In the genomic region with DNA sequence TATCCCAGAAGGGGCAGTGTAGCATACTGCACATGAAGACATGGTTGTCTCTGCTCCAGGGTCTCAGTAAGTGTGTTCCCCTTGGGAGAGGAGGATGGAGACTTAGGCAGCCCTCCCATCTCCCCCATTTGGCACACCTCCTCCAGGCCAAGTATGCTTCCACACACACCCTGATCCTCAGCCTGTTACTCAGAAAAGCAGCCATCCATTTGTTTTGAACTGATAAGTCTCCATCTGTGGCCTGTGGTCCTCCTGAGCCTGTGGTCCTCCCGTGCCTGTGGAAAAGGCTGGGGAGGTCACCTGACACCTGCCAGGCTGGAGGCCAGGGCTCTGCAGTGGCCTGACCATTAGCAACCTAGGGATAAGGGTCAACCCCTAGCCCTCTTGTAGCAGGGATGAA, we compare ENCODE assay signal across 9 mouse cellular contexts.
A peak's percentile ranks its signal among the peaks of the same experiment; 100 is the strongest.
DNase-seq lines count a peak whose midpoint lies in the region; ATAC-seq and TF ChIP-seq lines count a peak whose summit lies in the region.
"Had no signal": no experiment of that assay in that cellular context is flagged by ENCODE, and none has a peak within 500 bp of the region (broad histone marks: within the 10 kb centered on the region; RNA-seq: fewer than 3 reads in every experiment).

No protein-coding gene starts in this region.

- no peak; the same call in 1 of the 2 replicates for ATAC-seq in forebrain, embryonic 12.5 days (ENCODE audit: low FRiP score)
- ATAC-seq in limb, embryonic 13.5 days (ENCODE audit: low FRiP score, low read depth): no peak
- ATAC-seq in neural tube, embryonic 14.5 days (ENCODE audit: low read depth): no peak

- H3K4me3 ChIP-seq in left cerebral cortex, adult 2 months: no peak overlapping the region
- H3K4me3 ChIP-seq in forebrain, embryonic 12.5 days (replicated peaks): no peak overlapping the region
- H3K4me3 ChIP-seq in limb, embryonic 13.5 days: no peak overlapping the region
- H3K4me3 ChIP-seq in neural tube, embryonic 14.5 days (ENCODE audit: low read depth, low read length): no peak overlapping the region

- H3K27ac ChIP-seq in left cerebral cortex, adult 2 months: peak overlapping the region; percentile 80
- peak overlapping the region; percentile 97 for H3K27ac ChIP-seq in forebrain, embryonic 12.5 days
- peak overlapping the region; percentile 86; the same call in 1 of the 2 replicates for H3K27ac ChIP-seq in limb, embryonic 13.5 days
- H3K27ac ChIP-seq in neural tube, embryonic 14.5 days (ENCODE audit: low read depth, low read length): peak overlapping the region; percentile 89

- peaks cover 84% of the 10 kb centered on the region for H3K4me1 ChIP-seq in forebrain, embryonic 12.5 days
- H3K4me1 ChIP-seq in limb, embryonic 13.5 days: peaks cover 79% of the 10 kb centered on the region
- peaks cover 55% of the 10 kb centered on the region for H3K4me1 ChIP-seq in neural tube, embryonic 14.5 days (ENCODE audit: control insufficient read depth, insufficient read depth, low read length)

- H3K9me3 ChIP-seq in forebrain, embryonic 12.5 days: no peaks in the 10 kb centered on the region
- H3K9me3 ChIP-seq in limb, embryonic 13.5 days: no peaks in the 10 kb centered on the region
- no peaks in the 10 kb centered on the region for H3K9me3 ChIP-seq in neural tube, embryonic 14.5 days (ENCODE audit: control insufficient read depth, low read length)

- no peak for TF ChIP-seq CTCF in left cerebral cortex, adult 2 months (IDR thresholded peaks at IDR 0.05)

- 17% methylated on average over 1 of the region's 1 CpGs for WGBS in forebrain, embryonic 12.5 days
- WGBS in limb, embryonic 13.5 days: 37% methylated on average over 1 of the region's 1 CpGs
- 53% methylated on average over 1 of the region's 1 CpGs for WGBS in neural tube, embryonic 14.5 days

- H3K9ac ChIP-seq in forebrain, embryonic 12.5 days: peak overlapping the region; percentile 1; the same call in 1 of the 2 replicates
- no peak overlapping the region for H3K9ac ChIP-seq in limb, embryonic 13.5 days
- H3K9ac ChIP-seq in neural tube, embryonic 14.5 days (replicated peaks; ENCODE audit: low read depth, low read length): no peak overlapping the region

- DNase-seq in left cerebral cortex, adult 2 months (ENCODE audit: extremely low spot score in 1 of 2, low spot score in 2 of 2): no peak
- DNase-seq in left cerebral cortex, postnatal 25 days (ENCODE audit: low spot score in 2 of 2): no peak
- no peak for DNase-seq in urinary bladder, postnatal 10 days (ENCODE audit: low spot score)
- DNase-seq in frontal cortex, adult 2 months (ENCODE audit: extremely low spot score in 1 of 2, low spot score in 1 of 2): no peak
- DNase-seq in thymus, postnatal 14 days: no peak
- DNase-seq: heart, postnatal 4 days had no signal

- no peaks in the 10 kb centered on the region for H3K36me3 ChIP-seq in forebrain, embryonic 12.5 days (replicated peaks)
- no peaks in the 10 kb centered on the region for H3K36me3 ChIP-seq in limb, embryonic 13.5 days
- no peaks in the 10 kb centered on the region for H3K36me3 ChIP-seq in neural tube, embryonic 14.5 days (ENCODE audit: control insufficient read depth, insufficient read depth, low read length)

- H3K4me2 ChIP-seq in forebrain, embryonic 12.5 days: peak overlapping the region; percentile 31; the same call in 1 of the 2 replicates
- H3K4me2 ChIP-seq in limb, embryonic 13.5 days (replicated peaks): no peak overlapping the region
- no peak overlapping the region for H3K4me2 ChIP-seq in neural tube, embryonic 14.5 days (ENCODE audit: low read depth, low read length)

- no peaks in the 10 kb centered on the region for H3K27me3 ChIP-seq in forebrain, embryonic 12.5 days
- H3K27me3 ChIP-seq in limb, embryonic 13.5 days: no peaks in the 10 kb centered on the region
- H3K27me3 ChIP-seq in neural tube, embryonic 14.5 days (ENCODE audit: control insufficient read depth, insufficient read depth, low read length): no peaks in the 10 kb centered on the region

- intact Hi-C loops in left cerebral cortex, adult 2 months (cut with DNase I): loop anchor here (5.0 kb wide), 1 partner anchor 44 kb away; no protein-coding TSS in a partner anchor
- intact Hi-C loops in left cerebral cortex, postnatal 25 days (cut with DNase I): loop anchor here (5.0 kb wide), 2 partner anchors 44 to 111 kb away; no protein-coding TSS in a partner anchor
